Mouse (Mus musculus): ENCODE measurements at regions not wholly inside any gene's neighbourhood (a gene's known extent, or its start where the extent isn't known, plus 50 kb on each side); places are given as distances from the start of the nearest gene placed in this dataset.
A peak's percentile ranks its signal among the peaks of the same experiment; 100 is the strongest.

GRCm38 (mm10) chr14:118318524-118318923 lies 51.8 kb downstream of the Gm9376 start:
- Histone ChIP-seq H3K4me2 (replicated peaks) (no peak overlapping the region), H3K9ac (no peak overlapping the region), H3K36me3 (no peaks in the 10 kb centered on the region), H3K9me3 (replicated peaks) (no peaks in the 10 kb centered on the region), H3K27ac (replicated peaks) (no peak overlapping the region), H3K27me3 (peaks cover 15% of the 10 kb centered on the region), H3K4me3 (replicated peaks) (no peak overlapping the region), H3K4me1 (peaks cover 7% of the 10 kb centered on the region)
- WGBS = 45% methylated on average over 11 of the region's 11 CpGs
- ATAC-seq (ENCODE audit: insufficient number of reproducible peaks, low FRiP score, low TSS enrichment, low read depth) = no peak

GRCm38 (mm10) chr14:118320101-118320500 lies 53.3 kb downstream of the Gm9376 start:
- Histone ChIP-seq H3K4me3 (replicated peaks) (no peak overlapping the region), H3K27ac (replicated peaks) (no peak overlapping the region), H3K4me2 (replicated peaks) (no peak overlapping the region), H3K9me3 (replicated peaks) (no peaks in the 10 kb centered on the region), H3K9ac (no peak overlapping the region), H3K27me3 (peaks cover 23% of the 10 kb centered on the region), H3K36me3 (no peaks in the 10 kb centered on the region), H3K4me1 (peaks cover 7% of the 10 kb centered on the region)
- no peak for ATAC-seq (ENCODE audit: insufficient number of reproducible peaks, low FRiP score, low TSS enrichment, low read depth)
- WGBS = 80% methylated on average over 4 of the region's 4 CpGs

GRCm38 (mm10) chr14:118321083-118321482 lies 54.3 kb downstream of the Gm9376 start:
- H3K4me3 ChIP-seq (replicated peaks) = no peak overlapping the region
- H3K4me1 ChIP-seq = peaks cover 7% of the 10 kb centered on the region
- H3K36me3 ChIP-seq = no peaks in the 10 kb centered on the region
- no peak overlapping the region for H3K4me2 ChIP-seq (replicated peaks)
- ATAC-seq (ENCODE audit: insufficient number of reproducible peaks, low FRiP score, low TSS enrichment, low read depth) = no peak
- peaks cover 23% of the 10 kb centered on the region for H3K27me3 ChIP-seq
- H3K27ac ChIP-seq (replicated peaks) = no peak overlapping the region
- 79% methylated on average over 3 of the region's 3 CpGs for WGBS
- H3K9ac ChIP-seq = no peak overlapping the region
- H3K9me3 ChIP-seq (replicated peaks) = no peaks in the 10 kb centered on the region

- no peaks in the 10 kb centered on the region for H3K9me3 ChIP-seq (replicated peaks)
- WGBS = 19% methylated on average over 26 of the region's 26 CpGs
- no peak overlapping the region for H3K27ac ChIP-seq (replicated peaks)
- no peaks in the 10 kb centered on the region for H3K36me3 ChIP-seq
- peaks cover 7% of the 10 kb centered on the region for H3K4me1 ChIP-seq
- H3K4me3 ChIP-seq (replicated peaks) = peak overlapping the region; percentile 28
- peak overlapping the region; percentile 46 for H3K4me2 ChIP-seq (replicated peaks)
- H3K27me3 ChIP-seq = peaks cover 23% of the 10 kb centered on the region
- ATAC-seq (ENCODE audit: insufficient number of reproducible peaks, low FRiP score, low TSS enrichment, low read depth) = no peak
- H3K9ac ChIP-seq = no peak overlapping the region
Measured at GRCm38 (mm10) chr14:118322003-118322821, 55.5 kb downstream of the Gm9376 start.

GRCm38 (mm10) chr14:118322865-118323264 lies 56.1 kb downstream of the Gm9376 start:
- Histone ChIP-seq H3K9me3 (replicated peaks) (no peaks in the 10 kb centered on the region), H3K9ac (no peak overlapping the region), H3K27me3 (peaks cover 23% of the 10 kb centered on the region), H3K27ac (replicated peaks) (no peak overlapping the region), H3K4me1 (peaks cover 5% of the 10 kb centered on the region), H3K4me3 (replicated peaks) (peak overlapping the region; percentile 28), H3K4me2 (replicated peaks) (peak overlapping the region; percentile 46), H3K36me3 (no peaks in the 10 kb centered on the region)
- no peak for ATAC-seq (ENCODE audit: insufficient number of reproducible peaks, low FRiP score, low TSS enrichment, low read depth)
- WGBS = 14% methylated on average over 11 of the region's 11 CpGs

- ATAC-seq (ENCODE audit: insufficient number of reproducible peaks, low FRiP score, low TSS enrichment, low read depth) = no peak
Measured at GRCm38 (mm10) chr14:118338071-118338470, 71.3 kb downstream of the Gm9376 start.

GRCm38 (mm10) chr14:118362931-118363330 lies 96.2 kb downstream of the Gm9376 start:
- Histone ChIP-seq H3K4me2 (replicated peaks) (peak overlapping the region; percentile 40), H3K36me3 (no peaks in the 10 kb centered on the region), H3K9me3 (replicated peaks) (no peaks in the 10 kb centered on the region), H3K4me3 (replicated peaks) (peak overlapping the region; percentile 27), H3K27ac (replicated peaks) (no peak overlapping the region), H3K27me3 (no peaks in the 10 kb centered on the region; the same call in 1 of the 2 replicates), H3K4me1 (peaks cover 30% of the 10 kb centered on the region), H3K9ac (no peak overlapping the region)
- ATAC-seq (ENCODE audit: insufficient number of reproducible peaks, low FRiP score, low TSS enrichment, low read depth) = no peak
- 24% methylated on average over 11 of the region's 11 CpGs for WGBS

More at GRCm38 (mm10) chr14:118338071-118338470, 71.3 kb downstream of the Gm9376 start:
- Histone ChIP-seq H3K4me1 (no peaks in the 10 kb centered on the region), H3K9ac (no peak overlapping the region), H3K4me2 (replicated peaks) (no peak overlapping the region), H3K4me3 (replicated peaks) (no peak overlapping the region), H3K27me3 (no peaks in the 10 kb centered on the region), H3K9me3 (replicated peaks) (no peaks in the 10 kb centered on the region), H3K27ac (replicated peaks) (no peak overlapping the region), H3K36me3 (no peaks in the 10 kb centered on the region)
- 79% methylated on average over 3 of the region's 3 CpGs for WGBS

GRCm38 (mm10) chr14:118363391-118363821 lies 96.6 kb downstream of the Gm9376 start:
- Histone ChIP-seq H3K4me1 (peaks cover 30% of the 10 kb centered on the region), H3K27ac (replicated peaks) (no peak overlapping the region), H3K4me3 (replicated peaks) (peak overlapping the region; percentile 27), H3K27me3 (no peaks in the 10 kb centered on the region; the same call in 1 of the 2 replicates), H3K36me3 (no peaks in the 10 kb centered on the region), H3K9ac (no peak overlapping the region), H3K9me3 (replicated peaks) (no peaks in the 10 kb centered on the region), H3K4me2 (replicated peaks) (peak overlapping the region; percentile 40)
- ATAC-seq (ENCODE audit: insufficient number of reproducible peaks, low FRiP score, low TSS enrichment, low read depth) = no peak
- WGBS = 31% methylated on average over 21 of the region's 21 CpGs

GRCm38 (mm10) chr14:118366522-118366921 lies 99.8 kb downstream of the Gm9376 start:
- Histone ChIP-seq H3K4me2 (replicated peaks) (no peak overlapping the region), H3K9ac (no peak overlapping the region), H3K27ac (replicated peaks) (no peak overlapping the region), H3K36me3 (no peaks in the 10 kb centered on the region), H3K9me3 (replicated peaks) (no peaks in the 10 kb centered on the region), H3K4me3 (replicated peaks) (no peak overlapping the region), H3K27me3 (peaks cover 7% of the 10 kb centered on the region), H3K4me1 (peaks cover 21% of the 10 kb centered on the region; the same call in 1 of the 2 replicates)
- ATAC-seq (ENCODE audit: insufficient number of reproducible peaks, low FRiP score, low TSS enrichment, low read depth) = no peak
- whole genome bisulfite sequencing = 69% methylated on average over 4 of the region's 4 CpGs

- no peak overlapping the region for H3K9ac ChIP-seq
- H3K27ac ChIP-seq (replicated peaks) = no peak overlapping the region
- H3K4me1 ChIP-seq = peaks cover under 1% of the 10 kb centered on the region; the same call in 1 of the 2 replicates
- no peak overlapping the region for H3K4me2 ChIP-seq (replicated peaks)
- WGBS = 25% methylated on average over 9 of the region's 9 CpGs
- peaks cover 7% of the 10 kb centered on the region for H3K27me3 ChIP-seq
- H3K36me3 ChIP-seq = no peaks in the 10 kb centered on the region
- no peaks in the 10 kb centered on the region for H3K9me3 ChIP-seq (replicated peaks)
- no peak overlapping the region for H3K4me3 ChIP-seq (replicated peaks)
- ATAC-seq (ENCODE audit: insufficient number of reproducible peaks, low FRiP score, low TSS enrichment, low read depth) = no peak
Measured at GRCm38 (mm10) chr14:118368619-118369431, 102.1 kb downstream of the Gm9376 start.

GRCm38 (mm10) chr14:118371336-118371735 lies 104.6 kb downstream of the Gm9376 start:
- Histone ChIP-seq H3K4me1 (no peaks in the 10 kb centered on the region), H3K9me3 (replicated peaks) (no peaks in the 10 kb centered on the region), H3K27me3 (peaks cover 7% of the 10 kb centered on the region), H3K36me3 (no peaks in the 10 kb centered on the region), H3K4me2 (replicated peaks) (no peak overlapping the region), H3K9ac (no peak overlapping the region), H3K4me3 (replicated peaks) (no peak overlapping the region), H3K27ac (replicated peaks) (no peak overlapping the region)
- ATAC-seq (ENCODE audit: insufficient number of reproducible peaks, low FRiP score, low TSS enrichment, low read depth) = no peak
- WGBS = 93% methylated on average over 15 of the region's 15 CpGs

Data from embryonic facial prominence, embryonic 15.5 days (tissue).